Mouse (Mus musculus): ENCODE measurements at regions not wholly inside any gene's neighbourhood (a gene's known extent, or its start where the extent isn't known, plus 50 kb on each side); places are given as distances from the start of the nearest gene placed in this dataset.

DNA sequence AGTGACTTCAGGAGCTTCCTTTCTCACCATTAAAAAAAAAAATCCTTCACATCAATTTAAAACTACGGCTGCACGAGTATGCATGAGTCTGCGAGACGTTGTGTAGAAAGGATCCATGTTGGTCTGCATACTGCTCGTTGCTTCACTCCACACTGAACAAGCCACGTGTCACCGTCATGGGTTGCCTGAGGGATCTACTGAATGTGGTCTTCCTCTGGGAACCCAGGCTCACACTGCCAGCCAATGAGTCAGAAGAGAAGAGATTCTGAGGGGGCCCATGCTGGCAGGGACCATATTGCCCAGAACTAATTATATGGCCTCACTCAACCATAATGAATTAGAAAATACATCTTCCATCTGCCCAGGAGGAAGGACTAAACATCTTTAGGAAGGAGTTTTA is 124.6 kb downstream of the Nhlrc3 start:
- Histone ChIP-seq H3K9me3 (no peaks in the 10 kb centered on the region), H3K36me3 (no peaks in the 10 kb centered on the region), H3K27me3 (no peaks in the 10 kb centered on the region), H3K4me3 (replicated peaks) (no peak overlapping the region), H3K4me2 (replicated peaks) (no peak overlapping the region), H3K4me1 (replicated peaks) (no peaks in the 10 kb centered on the region; the same call in 1 of the 2 replicates), H3K27ac (no peak overlapping the region), H3K9ac (replicated peaks) (no peak overlapping the region)
- 90% methylated on average over 7 of the region's 7 CpGs for WGBS
- 0 out of 2 replicates have a peak, but pooled peaks have one; percentile 37 for ATAC-seq

DNA sequence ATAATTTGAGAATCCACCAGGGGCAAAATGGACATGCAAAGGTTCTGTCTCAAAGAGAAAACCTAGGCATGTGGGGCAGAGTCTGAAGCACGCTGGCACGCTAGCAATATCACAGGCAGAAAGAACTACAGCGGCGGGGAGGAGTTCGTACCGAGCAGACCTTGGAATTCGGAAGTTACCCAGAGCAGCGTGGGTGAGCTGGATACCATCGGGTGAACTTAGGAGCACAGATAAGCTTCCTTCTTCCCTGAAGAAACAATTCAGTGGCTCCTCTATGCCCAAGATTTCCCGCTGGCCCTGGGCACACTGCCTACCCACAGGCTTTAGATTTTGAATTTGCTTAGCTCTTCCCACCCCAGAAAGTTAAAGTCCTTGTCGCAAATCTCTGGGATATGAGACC is 129.1 kb downstream of the Nhlrc3 start:
- no peaks in the 10 kb centered on the region for H3K36me3 ChIP-seq
- 0 out of 2 replicates have a peak overlapping the region, but pooled peaks have one; percentile 6 for H3K4me2 ChIP-seq (replicated peaks)
- H3K4me3 ChIP-seq (replicated peaks), result no peak overlapping the region

DNA sequence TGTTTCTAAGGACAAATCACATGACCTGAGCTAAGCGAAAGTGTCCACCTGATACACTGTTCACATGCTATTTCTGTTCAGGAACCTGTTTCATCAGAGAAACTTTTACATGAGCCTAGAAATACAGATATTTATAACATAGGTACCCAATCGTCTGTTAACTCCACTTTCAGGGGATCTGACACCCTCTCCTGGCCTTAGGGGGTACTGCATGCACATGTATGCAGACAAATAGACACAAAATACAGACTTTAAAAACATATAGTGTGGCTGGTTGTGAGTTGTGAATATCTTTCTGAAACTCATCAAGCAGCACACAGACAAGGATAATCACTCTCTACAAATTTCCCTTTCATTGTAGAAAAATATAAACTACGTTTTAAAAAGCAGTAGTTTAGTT is 133.6 kb downstream of the Nhlrc3 start:
- Histone ChIP-seq H3K4me2 (replicated peaks) (no peak overlapping the region), H3K27me3 (no peaks in the 10 kb centered on the region), H3K27ac (no peak overlapping the region), H3K36me3 (no peaks in the 10 kb centered on the region), H3K9me3 (no peaks in the 10 kb centered on the region), H3K4me1 (replicated peaks) (peaks cover 19% of the 10 kb centered on the region), H3K4me3 (replicated peaks) (no peak overlapping the region), H3K9ac (replicated peaks) (no peak overlapping the region)
- WGBS, result 56% methylated on average over 3 of the region's 3 CpGs
- no peak for ATAC-seq

More for the DNA sequence above, 129.1 kb downstream of the Nhlrc3 start:
- Histone ChIP-seq H3K27me3 (no peaks in the 10 kb centered on the region), H3K27ac (peak overlapping the region; percentile 14; the same call in 1 of the 2 replicates), H3K9me3 (no peaks in the 10 kb centered on the region), H3K4me1 (replicated peaks) (no peaks in the 10 kb centered on the region; the same call in 1 of the 2 replicates), H3K9ac (replicated peaks) (no peak overlapping the region)
- WGBS, result 72% methylated on average over 11 of the region's 11 CpGs
- no peak for ATAC-seq

DNA sequence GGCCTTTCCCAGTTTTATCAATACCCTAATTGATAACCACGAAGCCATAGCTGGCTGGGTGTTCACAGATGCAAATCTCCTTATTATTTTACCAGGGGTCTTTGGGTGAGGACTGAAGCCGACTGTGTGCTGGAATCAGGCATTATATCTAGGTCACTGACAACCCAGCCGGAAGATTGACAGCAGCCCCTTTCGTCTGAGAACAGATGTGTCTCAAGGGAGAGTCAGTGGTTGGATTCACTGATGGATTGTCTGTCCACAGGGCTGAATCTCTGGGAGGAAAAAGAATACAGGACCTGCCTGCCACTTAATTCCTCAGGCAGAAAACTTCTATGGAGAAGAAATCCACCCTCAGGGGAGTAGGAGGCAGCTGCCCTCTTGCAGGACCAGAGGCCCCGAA is 135.7 kb downstream of the Nhlrc3 start:
- peak; percentile 38; the same call in 1 of the 2 replicates for ATAC-seq
- H3K36me3 ChIP-seq, result no peaks in the 10 kb centered on the region
- 20% methylated on average over 5 of the region's 5 CpGs for WGBS
- peaks cover 28% of the 10 kb centered on the region for H3K4me1 ChIP-seq (replicated peaks)
- peak overlapping the region; percentile 53 for H3K27ac ChIP-seq
- no peak overlapping the region; the same call in 1 of the 2 replicates for H3K9ac ChIP-seq (replicated peaks)
- H3K4me2 ChIP-seq (replicated peaks), result no peak overlapping the region
- no peaks in the 10 kb centered on the region for H3K27me3 ChIP-seq
- no peak overlapping the region for H3K4me3 ChIP-seq (replicated peaks)
- H3K9me3 ChIP-seq, result no peaks in the 10 kb centered on the region

DNA sequence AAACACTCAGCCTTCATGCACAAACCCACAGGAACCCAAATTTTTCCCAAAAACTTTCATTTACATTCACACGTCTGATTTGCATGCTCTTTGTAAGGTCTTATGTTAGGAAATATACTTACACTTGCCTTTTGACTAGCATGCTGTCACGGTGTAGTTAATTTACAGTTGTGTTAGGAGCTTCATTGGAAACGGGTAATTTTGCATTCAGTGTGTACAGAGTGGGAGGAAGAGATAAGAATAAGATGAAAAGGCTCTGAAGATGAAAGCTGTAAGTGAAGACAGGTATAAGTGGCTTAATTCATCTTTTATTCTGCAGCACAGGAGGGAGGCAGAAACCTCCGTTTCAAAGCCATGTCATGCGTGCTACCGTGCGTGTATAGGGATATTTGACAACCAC is 136.2 kb downstream of the Nhlrc3 start:
- no peak overlapping the region for H3K4me2 ChIP-seq (replicated peaks)
- no peak overlapping the region for H3K4me3 ChIP-seq (replicated peaks)
- H3K36me3 ChIP-seq, result no peaks in the 10 kb centered on the region
- WGBS, result 41% methylated on average over 7 of the region's 7 CpGs
- H3K9me3 ChIP-seq, result no peaks in the 10 kb centered on the region
- peak; percentile 28; the same call in 1 of the 2 replicates for ATAC-seq
- H3K27ac ChIP-seq, result peak overlapping the region; percentile 53
- H3K9ac ChIP-seq (replicated peaks), result no peak overlapping the region
- H3K27me3 ChIP-seq, result no peaks in the 10 kb centered on the region
- H3K4me1 ChIP-seq (replicated peaks), result peaks cover 28% of the 10 kb centered on the region

DNA sequence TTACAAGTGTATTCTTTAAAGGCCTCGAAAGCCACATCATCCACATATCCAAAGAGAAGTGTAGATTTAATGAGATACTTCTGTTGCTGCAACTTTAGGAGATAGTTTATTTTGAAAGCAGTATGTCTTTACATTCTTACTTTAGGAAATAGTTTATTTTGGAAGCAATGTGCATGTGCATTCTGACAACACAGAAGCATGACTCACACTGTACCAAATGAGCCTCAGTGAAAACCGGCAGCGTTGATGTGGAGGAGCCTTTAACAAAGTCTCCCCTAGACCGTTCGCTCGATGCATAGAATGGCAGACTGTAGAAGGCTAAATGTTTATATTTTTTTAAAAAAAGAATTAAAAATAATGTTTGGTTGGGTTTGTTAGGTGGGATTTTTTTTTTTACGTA is 138.1 kb downstream of the Nhlrc3 start:
- no peaks in the 10 kb centered on the region for H3K27me3 ChIP-seq
- 96% methylated on average over 7 of the region's 7 CpGs for WGBS
- H3K36me3 ChIP-seq, result no peaks in the 10 kb centered on the region
- no peak overlapping the region for H3K4me3 ChIP-seq (replicated peaks)
- no peak for ATAC-seq
- H3K4me2 ChIP-seq (replicated peaks), result no peak overlapping the region
- peaks cover 28% of the 10 kb centered on the region for H3K4me1 ChIP-seq (replicated peaks)
- no peak overlapping the region for H3K27ac ChIP-seq
- H3K9ac ChIP-seq (replicated peaks), result no peak overlapping the region
- no peaks in the 10 kb centered on the region for H3K9me3 ChIP-seq

DNA sequence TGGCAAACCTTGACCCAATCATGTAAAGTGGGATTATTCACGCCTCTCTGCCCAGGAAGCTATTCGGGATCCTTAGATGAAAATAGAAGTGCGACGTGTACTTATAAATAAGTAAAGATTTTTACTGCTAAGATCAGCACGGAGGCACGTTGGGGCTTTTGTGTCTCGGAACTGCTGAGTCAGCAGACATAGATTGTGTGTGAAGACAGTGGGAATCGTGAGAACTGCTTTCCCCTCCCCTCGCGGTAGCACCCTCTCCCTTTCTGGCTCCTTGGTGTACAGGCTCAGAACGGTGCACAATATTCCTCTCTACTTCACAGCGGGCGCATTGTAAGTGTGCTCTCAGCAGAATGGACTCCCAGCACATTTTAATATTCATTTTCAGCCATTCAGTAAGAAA is 138.7 kb downstream of the Nhlrc3 start:
- Histone ChIP-seq H3K4me3 (replicated peaks) (no peak overlapping the region), H3K9me3 (no peaks in the 10 kb centered on the region), H3K27me3 (no peaks in the 10 kb centered on the region), H3K9ac (replicated peaks) (no peak overlapping the region), H3K36me3 (no peaks in the 10 kb centered on the region), H3K4me2 (replicated peaks) (no peak overlapping the region; the same call in 1 of the 2 replicates), H3K27ac (peak overlapping the region; percentile 21), H3K4me1 (replicated peaks) (peaks cover 28% of the 10 kb centered on the region)
- WGBS, result 52% methylated on average over 13 of the region's 13 CpGs
- ATAC-seq, result peak; percentile 80; the same call in 1 of the 2 replicates

DNA sequence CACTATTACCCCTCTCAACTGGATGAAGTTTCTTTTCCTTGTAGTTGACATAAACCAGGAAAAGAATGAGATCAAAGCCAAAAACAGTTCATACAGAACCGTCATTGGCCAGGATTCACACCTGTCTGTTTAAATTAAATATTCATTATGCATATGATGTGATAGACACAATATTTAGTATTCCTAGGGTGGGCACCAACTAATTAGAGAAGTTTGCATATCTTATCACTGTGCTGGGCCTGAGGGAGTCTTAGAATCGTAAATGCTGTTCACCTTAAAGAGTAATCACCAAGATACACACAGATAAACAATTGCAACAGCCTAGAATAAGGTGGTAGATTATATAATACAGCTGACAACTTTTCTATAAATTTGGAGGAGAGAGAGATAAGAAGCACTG is 147.7 kb downstream of the Nhlrc3 start:
- Histone ChIP-seq H3K9me3 (no peaks in the 10 kb centered on the region), H3K9ac (replicated peaks) (no peak overlapping the region), H3K27me3 (no peaks in the 10 kb centered on the region), H3K4me3 (replicated peaks) (no peak overlapping the region), H3K27ac (no peak overlapping the region), H3K36me3 (no peaks in the 10 kb centered on the region), H3K4me2 (replicated peaks) (no peak overlapping the region), H3K4me1 (replicated peaks) (no peaks in the 10 kb centered on the region)
- WGBS, result 84% methylated on average over 2 of the region's 2 CpGs
- ATAC-seq, result no peak
